Mouse (Mus musculus) erythroblast, embryonic 14.5 days (primary cell): ENCODE measurements around the gene Lrguk.

ENCODE experiments used
- GATA1 ChIP-seq: IDR thresholded peaks from 2 replicates; pipeline ENCODE4 v1.6.1; 2012; ENCODE audit warnings: low read length, inconsistent platforms, mixed read lengths
- TAL1 ChIP-seq: IDR thresholded peaks from 3 replicates; pipeline ENCODE4 v1.6.1; 2012; ENCODE audit warnings: low read length, inconsistent platforms, mixed read lengths

DNA sequence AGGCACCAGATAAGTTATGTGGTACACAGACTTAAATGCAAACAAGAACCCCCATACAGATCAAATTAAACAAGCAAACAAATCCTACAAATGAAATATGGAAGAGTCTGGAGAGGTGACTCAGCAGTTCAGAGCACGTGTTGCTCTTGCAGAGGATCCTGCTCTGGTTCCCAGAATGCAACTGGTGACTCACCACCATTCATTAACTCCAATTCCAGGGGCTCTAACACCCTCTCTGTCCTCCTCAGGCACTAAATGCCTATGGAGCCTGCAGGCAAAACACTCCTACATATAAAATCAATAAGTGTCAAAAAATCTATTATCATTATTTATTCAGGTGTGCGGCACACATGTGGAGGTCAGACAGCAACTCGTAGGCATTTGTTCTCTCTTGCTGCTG, 4.8 kb downstream of the Lrguk start:
- TF ChIP-seq TAL1 (no peak), GATA1 (no peak)
